Mouse (Mus musculus) embryo, embryonic 11.5 days (tissue): Measurements from ENCODE around the gene Sirt7.
"Not testable (repeated sequence)": the region's sequence is repeated elsewhere in the genome, so short reads cannot be mapped to it uniquely, and the experiment has no call there.

Source experiments
- DNase-seq: peaks from one replicate; pipeline ENCODE4 v3.0.0-alpha.2; 2012; ENCODE audit warnings: low read depth, low spot score

Sirt7 gene

DNA sequence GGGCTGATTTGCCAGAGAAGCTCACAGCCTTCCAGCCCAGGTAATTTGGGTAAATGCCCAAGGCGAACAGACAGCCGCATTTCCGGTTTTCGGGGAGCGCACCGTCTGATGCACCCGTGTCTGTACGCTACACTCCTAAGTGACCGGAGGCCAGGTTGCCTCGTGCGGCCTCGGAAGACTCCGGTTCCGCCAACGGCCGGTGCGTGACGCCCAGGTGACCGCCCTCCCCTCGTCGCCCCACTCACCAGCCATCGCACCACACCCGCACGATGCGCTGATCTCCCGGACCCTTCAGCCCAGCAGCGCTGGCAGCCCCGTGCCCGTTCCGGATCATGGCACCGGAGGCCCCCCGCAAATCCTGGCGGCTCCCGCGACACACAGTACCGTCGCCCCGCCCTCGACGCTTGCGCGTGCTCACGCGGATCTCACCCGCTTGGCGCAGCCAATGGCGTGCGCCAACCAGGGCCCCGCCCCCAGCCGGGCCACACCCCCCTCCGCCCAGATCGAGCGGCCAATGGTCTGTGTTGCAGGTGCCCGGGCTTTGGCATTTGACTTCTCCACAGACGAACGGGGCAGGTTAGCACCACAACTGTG is 7.4 kb downstream of the Sirt7 start, which contains the start of gene Pcyt2:
Gene Pcyt2, minus strand, starts transcription at position 418 of the 594 bp plus-strand sequence.
- DNase-seq = peak; percentile 87

DNA sequence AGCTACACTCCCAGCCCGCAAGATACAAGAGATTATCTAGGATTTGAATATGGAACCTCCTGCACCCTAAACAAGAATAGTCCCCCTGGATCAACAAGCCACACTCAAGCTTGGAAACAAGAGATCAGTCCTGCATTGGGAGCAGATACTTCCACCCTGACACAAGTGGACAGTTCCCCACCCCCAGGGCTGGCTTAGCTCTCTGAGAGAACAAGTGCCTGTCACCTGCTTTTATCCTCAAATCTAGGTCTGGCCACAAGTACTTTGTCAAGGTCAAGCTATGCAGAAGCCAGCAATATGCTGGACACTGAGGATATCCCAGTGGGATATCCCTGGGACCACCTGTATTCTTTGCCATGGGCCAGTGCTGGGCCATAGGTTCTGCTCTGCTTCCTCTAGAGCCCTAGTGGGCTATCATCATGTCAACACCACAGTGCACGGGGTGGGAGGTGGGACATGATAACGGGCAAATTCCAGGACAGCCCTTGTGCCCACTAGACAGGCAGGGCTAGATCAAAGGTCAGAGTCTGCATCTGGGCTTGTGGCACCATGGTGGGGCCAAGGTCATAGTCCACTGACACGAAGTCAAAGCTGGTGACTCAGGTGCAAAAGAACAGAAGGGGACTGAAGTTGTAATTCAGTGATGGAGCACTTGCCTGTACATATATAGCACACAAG is 8.3 kb downstream of the Sirt7 start:
- DNase-seq = no peak

DNA sequence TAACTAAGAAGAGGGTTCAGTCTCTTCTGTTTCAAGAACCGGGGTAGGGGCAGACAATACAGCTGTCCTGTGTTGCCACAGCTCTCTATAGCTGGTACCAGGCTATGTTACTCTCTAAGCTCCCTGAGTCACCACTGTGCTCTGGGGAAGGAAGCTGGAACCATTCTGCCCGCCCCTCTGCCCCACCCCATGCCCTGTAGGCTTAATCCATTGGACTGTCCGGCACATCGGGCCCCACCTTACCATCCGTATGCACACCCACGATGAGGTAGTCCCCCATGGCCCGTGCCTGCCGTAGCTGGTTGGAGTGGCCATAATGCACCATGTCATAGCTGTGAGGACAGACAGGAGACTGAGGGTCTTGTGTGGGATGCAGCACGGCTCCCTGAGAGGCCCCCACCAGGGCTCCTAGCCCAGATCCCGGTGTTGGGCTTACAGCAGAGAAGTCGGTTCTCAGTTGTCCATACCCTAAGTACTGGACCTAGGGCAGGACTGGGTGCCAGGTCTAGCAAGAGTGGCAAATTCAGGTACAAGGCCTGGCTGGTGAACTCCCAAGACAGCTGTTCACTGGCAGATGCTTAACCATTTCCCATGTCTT is 9.3 kb downstream of the Sirt7 start:
- no peak for DNase-seq

DNA sequence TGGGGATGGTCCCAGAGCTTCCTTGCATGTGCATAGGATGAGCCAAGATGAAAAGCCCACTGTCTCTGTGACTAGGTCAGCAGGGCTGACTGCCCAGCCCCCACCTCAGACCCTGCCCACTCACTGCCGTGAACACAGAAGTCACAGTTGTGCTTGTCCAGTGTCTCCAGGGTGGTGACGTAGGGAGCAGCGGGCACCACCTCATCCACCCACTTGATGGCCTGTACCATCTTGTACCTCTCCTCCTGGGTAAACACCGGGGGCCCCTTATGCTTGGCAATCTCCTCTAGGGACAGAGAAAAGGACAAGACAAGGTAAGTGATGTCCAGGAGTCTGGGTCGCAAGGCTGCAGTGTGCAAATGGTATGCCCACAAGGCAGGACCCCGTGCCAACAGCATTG is 9.9 kb downstream of the Sirt7 start:
- no peak for DNase-seq

DNA sequence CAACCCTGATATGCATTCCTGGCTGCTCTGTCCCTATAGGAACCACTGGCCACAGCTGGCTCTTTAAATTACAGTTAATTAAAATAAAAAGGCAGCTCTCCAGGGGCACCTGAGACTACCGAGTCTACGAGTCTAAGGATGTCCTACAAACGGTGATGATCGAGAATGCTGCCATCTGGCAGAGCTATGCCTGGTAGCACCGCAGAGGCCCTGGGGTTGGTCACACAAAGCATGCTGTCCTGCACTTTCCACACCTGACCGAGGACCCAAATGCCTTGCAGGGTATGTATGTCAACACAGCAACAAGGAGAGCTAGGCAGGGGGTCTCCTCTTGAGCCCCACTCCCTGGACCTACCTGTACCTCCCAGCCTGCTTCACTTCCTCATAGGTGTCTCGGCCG is 11.1 kb downstream of the Sirt7 start:
- no peak for DNase-seq

DNA sequence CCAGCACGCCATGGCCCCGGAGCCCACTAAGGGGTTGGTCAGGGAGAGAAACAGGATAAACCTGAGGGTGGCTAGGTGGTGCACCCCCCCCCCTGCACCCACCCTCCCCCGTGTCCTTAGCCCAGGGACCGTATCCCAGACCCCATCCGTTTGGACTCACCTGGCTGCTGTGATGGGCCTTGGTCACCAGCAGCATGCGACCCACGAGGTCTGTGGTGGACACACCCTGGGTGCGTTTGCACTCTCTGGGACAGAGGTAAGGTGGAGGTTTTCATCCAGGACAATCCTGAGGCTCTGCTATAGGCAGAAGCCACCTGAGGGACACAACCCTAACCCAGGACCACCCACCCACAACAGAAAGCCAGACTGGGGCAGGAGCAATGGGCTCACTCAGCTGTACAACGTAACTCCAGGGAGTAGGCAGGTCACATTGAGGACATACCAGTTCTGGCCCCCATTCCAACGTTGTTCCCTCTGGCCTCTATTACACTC is 11.5 kb downstream of the Sirt7 start:
- no peak for DNase-seq

DNA sequence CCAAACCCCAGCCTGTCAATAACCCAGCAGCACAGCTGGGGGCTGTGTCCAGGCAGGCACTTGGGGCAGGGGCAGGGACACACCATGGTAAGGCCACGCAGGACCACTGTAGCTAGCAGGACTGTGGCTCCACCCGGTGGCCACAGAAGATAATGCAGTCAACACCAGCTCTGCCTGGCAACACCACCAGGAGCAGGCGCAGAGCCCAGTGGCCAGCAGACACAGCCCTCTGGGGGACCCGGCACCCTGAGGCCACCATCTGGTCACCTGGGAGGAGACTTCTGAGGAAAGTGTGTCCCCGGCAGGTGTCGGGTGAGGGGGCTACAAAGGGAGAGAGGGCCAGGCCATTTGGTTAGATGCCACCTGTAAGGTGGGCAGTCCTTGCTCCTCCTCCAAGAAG is 12.3 kb downstream of the Sirt7 start:
- no peak for DNase-seq

DNA sequence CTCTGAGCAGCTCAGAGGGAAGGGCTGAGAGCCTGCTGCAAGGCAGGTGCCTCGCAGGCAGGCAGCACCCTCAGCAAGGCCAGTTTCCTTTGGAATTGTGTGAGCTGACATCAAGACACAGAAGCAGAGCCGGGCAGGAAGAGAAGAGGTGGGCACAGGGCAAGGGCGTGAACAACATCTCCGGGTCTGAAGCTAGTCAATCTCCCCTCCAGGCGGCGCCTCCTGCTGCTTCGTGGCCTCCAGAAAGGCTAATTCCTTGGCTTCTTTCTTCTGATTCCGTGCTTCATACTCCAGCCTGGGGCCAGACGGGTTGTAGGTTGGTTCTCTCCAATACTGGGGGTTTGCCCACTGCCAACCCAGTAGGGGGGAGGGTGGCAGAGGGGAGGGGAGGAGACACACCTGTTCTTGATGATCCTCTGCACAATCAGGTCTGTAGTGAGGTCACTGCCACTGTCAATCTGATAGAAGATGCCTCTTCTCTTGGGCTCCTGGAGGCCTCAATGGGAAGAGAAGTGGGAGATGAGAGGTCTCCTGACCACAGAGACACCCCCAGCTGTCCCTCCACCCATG is 14.5 kb downstream of the Sirt7 start:
- DNase-seq = no peak

DNA sequence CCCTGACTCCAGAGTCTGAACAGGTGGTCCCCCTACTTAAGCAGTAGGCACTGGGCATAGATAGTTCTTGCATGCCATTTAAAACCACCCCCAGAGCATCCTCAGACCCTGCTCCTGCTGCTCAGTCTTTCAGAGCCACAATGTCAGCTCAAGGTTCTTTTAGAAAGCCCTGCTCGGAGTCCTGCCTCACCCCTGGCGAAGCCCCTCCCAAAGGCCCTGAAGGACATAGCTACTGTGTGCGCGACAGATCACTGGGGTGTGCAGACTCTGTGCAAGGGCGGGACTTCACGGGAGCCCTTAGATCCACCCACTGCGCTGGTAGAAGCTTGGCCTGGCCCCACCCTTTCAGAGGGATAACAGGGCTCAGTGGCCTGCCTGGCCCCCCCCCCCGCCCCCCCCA is 15.8 kb downstream of the Sirt7 start:
- DNase-seq = no peak

DNA sequence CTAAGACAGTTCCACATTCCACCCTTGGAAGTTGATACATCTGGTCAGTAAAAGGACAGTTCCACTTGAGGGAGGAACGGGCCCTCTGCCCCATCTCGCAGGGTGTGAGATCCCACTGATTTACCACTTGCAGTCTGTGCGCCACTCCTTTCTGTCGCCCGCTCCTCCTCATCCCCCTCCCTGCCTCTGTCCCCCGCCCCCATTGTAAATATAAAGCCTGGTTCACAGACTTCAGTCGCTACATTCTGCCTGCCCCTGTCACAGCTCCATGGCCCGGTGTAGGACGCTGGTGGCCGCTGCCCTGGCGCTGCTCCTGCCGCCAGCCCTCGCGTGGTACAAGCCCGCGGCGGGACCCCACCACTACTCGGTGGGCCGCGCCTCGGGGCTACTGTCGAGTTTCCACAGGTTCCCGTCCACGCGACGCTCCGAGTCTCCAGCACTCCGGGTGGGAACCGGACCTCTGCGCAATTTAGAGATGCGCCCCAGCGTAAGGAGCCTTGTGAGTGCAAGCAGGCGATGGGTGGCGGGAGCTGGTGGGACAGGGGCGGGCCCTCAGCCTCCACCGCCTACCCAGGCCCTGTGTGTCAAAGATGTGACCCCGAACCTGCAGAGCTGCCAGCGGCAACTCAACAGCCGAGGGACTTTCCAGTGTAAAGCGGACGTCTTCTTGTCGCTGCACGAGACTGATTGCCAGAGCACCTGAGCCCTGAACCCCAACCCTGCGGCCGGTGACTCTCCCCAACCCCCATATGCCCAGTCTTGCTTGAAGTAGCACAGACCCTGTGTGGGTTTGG is 16.6 kb downstream of the Sirt7 start, which contains the start of gene Npb:
Gene Npb, plus strand, starts transcription at position 237 of the 794 bp plus-strand sequence.
- DNase-seq = no peak

DNA sequence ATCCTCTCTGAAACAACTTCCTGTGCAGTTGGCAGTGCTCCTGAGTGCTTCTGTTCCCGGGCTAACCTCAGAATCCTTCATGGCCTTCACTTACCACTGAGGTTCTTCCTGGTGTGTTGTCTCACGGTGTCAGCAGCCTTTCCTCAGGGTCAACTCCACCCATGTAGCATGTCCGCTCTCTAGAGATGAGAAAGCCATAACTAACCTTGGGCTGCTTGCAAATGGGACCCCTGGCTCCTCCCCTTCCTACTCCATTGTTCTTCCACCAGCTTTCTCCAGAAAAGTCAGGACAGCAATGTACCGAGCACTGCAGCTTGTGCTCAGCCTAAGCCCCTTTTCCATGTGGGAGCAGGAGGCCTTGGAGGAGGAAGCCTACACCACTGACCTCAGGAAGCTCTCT is 18.3 kb downstream of the Sirt7 start:
- no peak for DNase-seq

DNA sequence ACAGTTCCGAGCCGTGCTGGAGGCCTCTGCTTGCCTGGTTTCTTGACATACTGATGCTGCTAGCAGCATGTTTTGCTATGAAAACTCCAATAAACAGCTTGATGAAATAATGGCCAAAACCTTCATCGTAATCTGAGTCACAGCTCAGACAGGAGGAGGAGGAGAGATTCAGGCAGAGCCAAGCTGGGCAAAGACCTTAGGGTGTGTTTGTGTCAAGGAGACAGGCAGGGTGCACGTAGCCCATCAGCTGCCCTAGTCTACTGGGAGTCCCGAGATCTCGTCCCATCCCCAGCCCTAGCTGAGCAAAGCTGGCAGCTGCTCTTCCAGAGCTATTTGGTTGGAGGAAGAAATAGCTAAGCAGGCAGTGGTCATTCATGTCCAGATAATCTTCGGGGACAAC is 19.4 kb downstream of the Sirt7 start:
- no peak for DNase-seq

DNA sequence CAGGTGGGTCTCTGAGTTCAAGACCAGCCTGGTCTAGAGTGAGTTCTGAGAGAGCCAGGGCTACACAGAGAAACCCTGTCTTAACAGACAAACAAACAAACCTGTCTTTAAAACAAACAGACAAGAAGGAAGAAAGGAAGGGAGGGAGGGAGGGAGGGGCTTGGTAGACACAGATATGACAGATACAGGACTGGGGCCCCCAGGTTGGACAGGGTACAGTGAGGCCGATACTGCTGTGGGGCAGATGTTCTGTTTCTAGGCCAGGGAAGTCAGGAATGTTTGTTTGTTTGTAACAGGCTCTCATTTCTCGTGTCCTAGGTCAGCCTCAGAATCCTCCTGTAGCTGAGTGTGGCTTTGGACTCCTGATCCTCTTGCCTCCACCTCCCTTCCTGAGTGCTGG is 21.5 kb downstream of the Sirt7 start:
- DNase-seq = no peak

DNA sequence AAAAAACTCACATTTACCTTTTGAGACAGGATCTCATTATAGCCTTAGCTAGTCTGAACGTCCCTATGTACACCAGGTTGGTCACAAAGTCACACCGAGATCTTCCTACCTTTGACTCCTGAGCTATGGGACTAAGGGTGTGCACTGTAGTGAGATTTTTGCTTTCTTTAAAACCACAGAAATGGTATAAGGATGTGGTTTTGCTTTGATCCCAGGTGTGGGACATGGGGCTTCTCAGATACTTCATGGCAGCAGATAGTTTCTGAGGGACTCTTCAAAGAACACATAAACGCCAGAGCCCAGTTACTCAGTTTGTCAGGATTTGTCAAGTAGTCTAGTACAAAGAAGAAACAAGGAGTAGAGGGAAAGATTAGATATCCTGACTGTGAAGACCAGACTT is 24.3 kb downstream of the Sirt7 start:
- DNase-seq = no peak

DNA sequence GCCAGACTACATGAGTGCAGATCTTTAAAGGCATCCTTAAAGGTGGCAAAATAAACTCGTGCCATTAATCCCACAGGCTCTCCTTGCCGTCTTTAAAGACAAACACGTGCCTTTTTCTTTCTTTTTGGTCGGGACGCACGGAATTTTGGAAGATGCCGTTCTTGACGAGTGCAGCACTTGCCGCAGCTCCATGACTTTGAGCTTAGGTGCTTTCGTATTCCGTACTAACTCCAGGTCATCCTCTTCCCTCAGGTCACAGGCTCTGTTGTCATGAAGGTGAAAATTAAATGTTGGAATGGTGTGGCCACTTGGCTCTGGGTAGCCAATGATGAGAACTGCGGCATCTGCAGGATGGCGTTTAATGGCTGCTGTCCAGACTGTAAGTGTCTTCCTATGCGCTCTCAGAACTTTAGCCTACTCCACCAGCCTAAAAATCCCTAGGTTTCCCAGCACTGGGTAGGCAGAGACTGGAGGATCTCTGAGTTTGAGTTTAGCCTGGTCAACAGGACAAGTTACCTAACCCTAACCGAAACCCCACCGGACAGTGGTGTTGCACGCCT is 26.0 kb downstream of the Sirt7 start:
- DNase-seq = no peak

DNA sequence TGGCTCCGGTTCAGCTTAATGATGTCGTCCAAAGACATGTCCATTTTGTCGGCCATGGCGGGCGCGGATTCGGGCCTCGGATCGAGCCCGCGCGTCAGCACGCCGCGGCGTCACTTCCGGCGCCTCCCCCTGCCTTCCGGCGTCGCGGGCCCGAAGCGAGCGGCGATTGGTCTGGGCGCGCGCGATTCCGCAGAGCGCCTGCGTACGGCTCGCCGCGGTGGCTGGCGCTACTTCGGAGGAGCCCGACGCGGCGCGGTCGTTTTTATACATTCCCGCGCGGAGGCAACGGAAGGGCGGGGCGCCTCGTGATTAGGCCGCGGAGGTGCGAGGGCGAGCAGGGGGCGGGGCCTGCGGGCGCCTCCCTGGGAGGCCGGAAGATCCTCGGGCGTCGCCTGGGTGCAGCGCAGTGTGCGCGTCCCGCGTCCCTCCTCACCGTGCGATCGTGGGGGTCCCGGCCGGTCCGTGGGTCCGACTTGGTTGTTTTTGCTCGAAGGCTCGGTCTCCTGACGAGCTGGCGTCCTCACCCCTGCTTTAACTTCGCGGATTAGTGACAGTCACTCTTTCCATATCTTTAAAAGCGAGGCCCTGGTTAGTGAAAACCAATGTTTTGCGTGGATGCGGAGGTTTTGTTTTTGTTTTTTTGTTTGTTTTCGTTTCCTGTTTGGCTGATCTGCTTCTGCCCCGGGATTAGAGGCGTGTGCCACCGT is 26.6 kb downstream of the Sirt7 start, which contains the start of the genes Alyref and Anapc11:
Gene Alyref, minus strand, starts transcription at position 83 of the 707 bp plus-strand sequence.
Gene Anapc11, plus strand, starts transcription at position 139 of the 707 bp plus-strand sequence.
- peak; percentile 92 for DNase-seq

DNA sequence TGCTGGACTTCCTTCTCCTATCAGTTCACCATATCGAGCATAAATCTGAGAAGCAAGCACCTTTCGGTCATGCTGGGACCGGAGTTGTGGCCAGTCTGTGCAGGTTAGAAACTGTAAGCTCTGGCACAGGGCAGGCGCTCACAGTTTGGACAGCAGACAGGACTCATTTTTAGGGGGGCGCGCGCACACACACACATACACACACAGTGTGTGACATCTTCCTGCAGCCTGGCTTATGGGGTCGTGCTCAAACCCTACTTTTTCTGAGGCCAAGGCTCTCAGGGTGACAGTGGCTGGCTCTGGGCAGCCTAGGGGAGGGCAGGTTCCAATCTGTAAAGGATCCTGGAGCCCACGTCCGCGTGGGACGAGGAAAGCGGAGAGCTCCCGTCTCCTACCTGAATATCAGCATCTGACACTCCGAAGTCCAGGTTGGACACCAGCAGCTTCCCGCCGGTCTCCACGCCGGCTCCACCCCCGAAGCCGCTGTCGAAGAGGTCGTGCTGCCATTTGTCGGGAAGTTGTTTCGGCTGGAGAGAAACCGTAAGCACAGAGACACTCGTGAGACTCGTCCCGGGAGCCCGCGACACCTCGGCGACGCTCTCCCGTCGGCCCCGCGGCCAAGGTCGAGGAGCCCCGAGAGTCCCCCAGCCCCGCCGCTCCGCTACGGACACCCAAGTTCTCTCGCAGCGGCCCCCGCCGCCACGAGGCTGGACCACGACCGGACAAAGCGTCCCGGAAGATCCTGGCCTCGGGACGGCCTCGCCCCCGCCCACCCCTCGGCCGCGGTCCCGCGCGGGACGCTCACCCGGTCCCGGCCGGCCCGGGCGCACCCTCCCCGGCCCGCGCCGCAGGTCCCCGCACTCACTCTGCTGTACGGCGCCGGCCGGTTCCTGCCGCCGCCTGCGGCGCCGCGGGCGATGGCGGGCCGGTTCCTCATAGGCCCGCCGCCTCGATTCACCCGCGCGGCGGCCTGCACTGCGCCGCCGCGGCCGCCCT is 27.5 kb downstream of the Sirt7 start:
- DNase-seq = no peak

DNA sequence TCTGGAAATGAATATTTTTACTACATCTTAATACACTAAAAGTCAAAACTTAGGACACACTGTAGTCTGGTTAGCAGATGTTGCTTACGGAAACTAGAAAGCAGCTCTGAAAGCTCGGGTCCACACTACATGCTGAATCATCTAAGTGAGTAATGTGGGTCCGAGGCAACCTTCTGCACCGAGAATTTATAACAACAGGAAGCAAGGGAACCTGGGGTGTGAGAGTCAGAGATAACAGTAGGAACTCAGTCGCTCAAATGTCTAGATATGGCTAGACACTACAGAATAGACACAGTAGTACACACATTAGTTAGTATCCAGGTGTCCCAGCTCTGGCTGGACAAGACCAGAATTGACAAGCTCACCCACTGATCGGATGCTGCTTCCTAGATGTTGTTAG is 36.5 kb downstream of the Sirt7 start:
- no peak for DNase-seq

DNA sequence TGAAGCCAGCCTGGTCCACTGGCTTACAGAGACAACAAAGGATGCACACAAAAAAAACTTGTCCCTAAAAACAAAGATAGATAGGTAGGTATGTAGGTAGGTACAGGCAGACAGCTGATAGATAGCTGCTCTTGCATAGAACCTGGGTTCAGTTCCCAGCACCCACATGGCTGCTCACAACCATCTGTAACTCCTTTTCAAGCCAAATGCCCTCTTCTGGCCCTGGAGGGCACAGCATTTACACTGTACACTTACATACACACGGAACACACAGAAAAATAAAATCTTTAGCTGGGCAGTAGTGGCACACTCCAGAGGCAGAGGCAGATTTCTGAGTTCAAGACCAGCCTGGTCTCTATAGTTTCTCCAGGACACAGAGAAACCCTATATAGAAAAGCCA is 41.1 kb downstream of the Sirt7 start:
- no peak for DNase-seq

DNA sequence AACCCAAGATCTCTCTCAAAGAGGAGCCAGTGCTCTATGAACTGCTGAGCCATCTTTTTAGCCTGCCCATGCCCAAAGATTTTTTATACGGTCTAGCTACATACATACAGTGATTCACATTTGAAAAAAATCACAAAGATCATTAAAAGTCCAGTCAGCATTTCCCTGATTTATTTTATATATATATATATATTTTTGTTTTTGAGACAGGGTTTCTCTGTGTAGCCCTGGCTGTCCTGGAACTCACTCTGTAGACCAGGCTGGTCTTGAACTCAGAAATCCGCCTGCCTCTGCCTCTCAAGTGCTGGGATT is 42.1 kb downstream of the Sirt7 start:
- not testable (repeated sequence) for DNase-seq
